Mouse (Mus musculus) liver, adult 2 months (tissue): ENCODE results near the gene Klrg1.

ENCODE experiments used
- CTCF ChIP-seq: fragments of 200-500 bp; IDR thresholded peaks from 2 replicates; pipeline ENCODE4 v1.5.1; 2011; ENCODE audit warnings: low read depth, low read length, control low read depth
- POLR2A ChIP-seq: fragments of 200-500 bp; IDR thresholded peaks from 2 replicates; pipeline ENCODE4 v1.6.1; 2011; ENCODE audit warnings: low read length, control low read depth; ENCODE audit not compliant: insufficient read depth; ENCODE audit errors: extremely low read depth

- TF ChIP-seq CTCF = no peak
- no peak for TF ChIP-seq POLR2A
These were observed 20.0 kb upstream of the Klrg1 start for GRCm38 (mm10) chr6:122302661-122303060.
